Mouse (Mus musculus): ENCODE measurements around the gene Yars.
A peak's percentile ranks its signal among the peaks of the same experiment; 100 is the strongest.
"Not testable (repeated sequence)": the region's sequence is repeated elsewhere in the genome, so short reads cannot be mapped to it uniquely, and the experiment has no call there.

The Yars gene

GRCm38 (mm10) chr4:129188803-129189541 is 588 bp upstream of the Yars start:
- DNase-seq (ENCODE audit: low spot score), result peak; percentile 31

- no peak for DNase-seq (ENCODE audit: low spot score)
Measured at GRCm38 (mm10) chr4:129190538-129190937, 978 bp downstream of the Yars start.

- DNase-seq (ENCODE audit: low spot score), result no peak
Measured at GRCm38 (mm10) chr4:129191691-129192090, 2.1 kb downstream of the Yars start.

- DNase-seq (ENCODE audit: low spot score), result peak; percentile 23
Measured at GRCm38 (mm10) chr4:129194280-129194679, 4.7 kb downstream of the Yars start.

GRCm38 (mm10) chr4:129197514-129197913 is 8.0 kb downstream of the Yars start:
- no peak for DNase-seq (ENCODE audit: low spot score)

- DNase-seq (ENCODE audit: low spot score), result peak; percentile 75
Measured at GRCm38 (mm10) chr4:129204655-129205054, 15.1 kb downstream of the Yars start.

- DNase-seq (ENCODE audit: low spot score), result no peak
Measured at GRCm38 (mm10) chr4:129206792-129207191, 17.2 kb downstream of the Yars start.

- peak; percentile 41 for DNase-seq (ENCODE audit: low spot score)
Measured at GRCm38 (mm10) chr4:129209504-129209903, 19.9 kb downstream of the Yars start.

- peak; percentile 82 for DNase-seq (ENCODE audit: low spot score)
Measured at GRCm38 (mm10) chr4:129211461-129211860, 21.9 kb downstream of the Yars start.

- DNase-seq (ENCODE audit: low spot score), result not testable (repeated sequence)
Measured at GRCm38 (mm10) chr4:129212486-129212885, 22.9 kb downstream of the Yars start.

GRCm38 (mm10) chr4:129218569-129219175 is 29.1 kb downstream of the Yars start:
- DNase-seq (ENCODE audit: low spot score), result no peak

GRCm38 (mm10) chr4:129219198-129219597 is 29.6 kb downstream of the Yars start:
- no peak for DNase-seq (ENCODE audit: low spot score)

- DNase-seq (ENCODE audit: low spot score), result no peak
Measured at GRCm38 (mm10) chr4:129220376-129221089, 31.0 kb downstream of the Yars start.

- DNase-seq (ENCODE audit: low spot score), result no peak
Measured at GRCm38 (mm10) chr4:129221097-129222010, 31.8 kb downstream of the Yars start.

- no peak for DNase-seq (ENCODE audit: low spot score)
Measured at GRCm38 (mm10) chr4:129222019-129222925, 32.7 kb downstream of the Yars start.

GRCm38 (mm10) chr4:129223421-129224281 is 34.1 kb downstream of the Yars start:
- no peak for DNase-seq (ENCODE audit: low spot score)

GRCm38 (mm10) chr4:129225315-129225714 is 35.8 kb downstream of the Yars start:
- no peak for DNase-seq (ENCODE audit: low spot score)

GRCm38 (mm10) chr4:129226441-129226963 is 36.9 kb downstream of the Yars start:
- DNase-seq (ENCODE audit: low spot score), result no peak

GRCm38 (mm10) chr4:129227170-129227984 is 37.8 kb downstream of the Yars start:
- DNase-seq (ENCODE audit: low spot score), result no peak

Data from adipocyte (in vitro differentiated cells).